Mouse (Mus musculus): ENCODE measurements at regions not wholly inside any gene's neighbourhood (a gene's known extent, or its start where the extent isn't known, plus 50 kb on each side); places are given as distances from the start of the nearest gene placed in this dataset.
A peak's percentile ranks its signal among the peaks of the same experiment; 100 is the strongest.

GRCm38 (mm10) chr16:9115548-9115947 is 285.6 kb downstream of the 1810013L24Rik start:
- DNase-seq = no peak

- DNase-seq = no peak
These were observed 291.7 kb downstream of the 1810013L24Rik start for GRCm38 (mm10) chr16:9121581-9121980.

GRCm38 (mm10) chr16:9132113-9132512 is 302.2 kb downstream of the 1810013L24Rik start:
- no peak for DNase-seq

- no peak for DNase-seq
These were observed 302.9 kb downstream of the 1810013L24Rik start for GRCm38 (mm10) chr16:9132778-9133177.

DNA sequence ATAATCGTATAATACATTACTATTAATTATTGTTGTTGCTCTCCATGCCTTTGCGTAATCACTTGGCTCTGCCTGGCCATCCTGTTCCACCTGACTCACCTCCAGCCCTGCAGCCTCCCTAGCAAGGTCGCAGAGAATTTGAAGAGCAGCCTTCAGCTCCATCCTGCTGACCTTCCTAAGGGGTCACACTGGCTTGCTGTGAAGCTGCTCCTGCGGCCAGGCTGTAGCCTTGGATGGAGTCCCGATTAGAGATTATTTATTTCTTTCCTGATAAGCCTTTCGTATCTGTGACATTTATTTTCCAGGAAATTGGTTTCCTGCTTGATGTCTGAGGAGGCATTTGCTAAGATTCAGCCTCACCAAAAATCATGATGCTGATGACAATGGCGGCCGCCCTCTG is 305.5 kb downstream of the 1810013L24Rik start:
- DNase-seq = no peak

GRCm38 (mm10) chr16:9138552-9139224 is 308.8 kb downstream of the 1810013L24Rik start:
- DNase-seq = peak; percentile 6

- DNase-seq = peak; percentile 60
These were observed 309.5 kb downstream of the 1810013L24Rik start for GRCm38 (mm10) chr16:9139405-9139804.

- peak; percentile 8 for DNase-seq
These were observed 319.6 kb downstream of the 1810013L24Rik start for GRCm38 (mm10) chr16:9149209-9150135.

GRCm38 (mm10) chr16:9151936-9152335 is 322.0 kb downstream of the 1810013L24Rik start:
- DNase-seq = no peak

DNA sequence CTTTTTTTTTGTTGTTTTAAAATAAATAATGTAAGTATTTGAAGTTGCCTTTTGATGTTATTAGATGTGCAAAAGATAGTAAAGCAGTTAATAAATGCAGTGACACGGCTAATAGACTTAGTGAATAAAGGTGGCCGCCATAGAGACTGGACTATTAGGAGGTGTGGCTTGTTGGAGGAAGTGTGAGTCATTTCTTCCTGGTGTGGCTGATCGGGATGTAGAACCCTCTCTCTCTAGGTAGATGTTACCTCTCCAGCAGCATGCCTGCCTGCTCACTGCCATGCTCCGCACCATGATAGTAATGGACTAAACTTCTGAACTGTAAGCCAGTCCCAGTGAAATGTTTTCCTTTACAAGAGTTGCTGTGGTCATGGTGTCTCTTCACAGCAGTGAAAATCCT is 323.6 kb downstream of the 1810013L24Rik start:
- DNase-seq = no peak

DNA sequence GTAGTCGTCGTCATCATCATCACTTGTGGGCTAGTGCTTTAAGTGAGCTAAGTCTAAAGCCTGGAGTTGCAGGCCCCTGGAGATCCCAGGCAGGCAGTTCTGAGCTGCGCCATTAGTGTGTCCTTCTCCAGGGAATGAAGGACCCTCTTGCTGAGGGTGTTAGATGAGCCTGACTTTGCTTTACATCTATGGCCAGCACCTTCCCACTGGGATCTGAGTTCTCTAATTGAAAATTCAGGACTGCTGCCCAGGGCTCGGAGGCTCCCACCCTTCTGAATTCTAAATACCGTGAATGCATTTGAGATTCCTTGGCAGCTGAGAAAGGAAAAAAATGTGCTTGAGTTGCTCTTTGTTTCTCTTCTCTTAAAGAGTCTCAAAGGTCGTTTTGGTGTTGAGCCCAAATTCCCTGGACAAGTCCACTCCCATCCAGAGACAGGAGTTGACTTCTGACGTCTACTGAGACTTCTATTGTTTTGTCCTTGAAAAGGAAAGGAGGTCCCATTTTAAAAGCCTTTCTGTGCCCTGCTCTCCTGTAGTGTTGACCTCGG is 335.9 kb downstream of the 1810013L24Rik start:
- DNase-seq = peak; percentile 12

GRCm38 (mm10) chr16:9176402-9176801 is 346.5 kb downstream of the 1810013L24Rik start:
- no peak for DNase-seq

GRCm38 (mm10) chr16:9195821-9196220 is 365.9 kb downstream of the 1810013L24Rik start:
- DNase-seq = no peak

DNA sequence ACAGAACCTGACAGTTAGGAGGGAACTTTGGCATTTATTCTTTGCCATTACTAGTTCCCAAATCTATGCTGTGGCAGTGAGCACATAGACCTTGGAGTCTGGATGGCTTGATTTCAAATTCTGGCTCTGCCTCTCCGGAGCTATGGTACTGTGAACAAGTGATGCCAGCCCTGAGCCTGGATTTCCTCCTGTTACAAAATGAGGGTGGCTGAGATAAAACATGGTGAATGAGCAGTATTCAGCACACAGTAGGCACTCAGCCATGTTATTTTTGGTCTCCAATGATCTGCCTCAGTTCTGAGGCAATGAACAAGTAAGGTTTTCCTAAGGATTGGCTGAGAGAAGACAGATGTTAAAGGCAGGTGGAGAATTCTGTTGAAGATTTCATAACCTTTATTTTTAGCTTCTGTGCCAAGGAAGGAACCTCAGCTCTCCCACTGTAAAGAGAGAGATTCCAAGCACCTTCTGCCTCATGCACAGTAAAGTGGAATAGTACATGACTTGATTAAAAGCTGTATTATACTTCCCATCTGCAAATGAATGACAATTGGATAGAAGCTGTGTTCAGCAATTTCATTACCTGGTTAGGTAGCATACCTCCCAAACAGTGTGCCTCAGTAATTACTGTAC is 369.1 kb downstream of the 1810013L24Rik start:
- no peak for DNase-seq

DNA sequence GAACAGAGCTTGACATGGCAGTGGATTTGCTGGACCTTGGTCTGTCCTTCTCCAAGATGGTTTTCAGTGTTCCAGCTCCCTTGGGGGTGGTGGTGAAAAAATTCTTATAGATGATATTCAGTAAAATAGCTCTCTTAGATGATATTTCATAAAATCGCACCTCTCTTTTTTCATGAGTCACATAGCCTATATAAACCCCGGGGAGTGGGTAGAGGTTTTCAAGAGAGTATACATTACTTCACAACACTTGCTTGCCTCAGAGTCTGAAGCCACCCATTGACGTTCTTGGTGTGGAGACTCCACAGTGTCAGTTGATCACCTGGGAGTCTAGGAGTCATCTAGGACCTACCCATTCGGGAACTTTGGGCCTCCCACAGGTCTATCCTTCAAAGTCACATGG is 378.7 kb downstream of the 1810013L24Rik start:
- DNase-seq = no peak

GRCm38 (mm10) chr16:9211485-9211884 is 381.6 kb downstream of the 1810013L24Rik start:
- DNase-seq = no peak

- no peak for DNase-seq
These were observed 385.2 kb downstream of the 1810013L24Rik start for GRCm38 (mm10) chr16:9215131-9215530.

DNA sequence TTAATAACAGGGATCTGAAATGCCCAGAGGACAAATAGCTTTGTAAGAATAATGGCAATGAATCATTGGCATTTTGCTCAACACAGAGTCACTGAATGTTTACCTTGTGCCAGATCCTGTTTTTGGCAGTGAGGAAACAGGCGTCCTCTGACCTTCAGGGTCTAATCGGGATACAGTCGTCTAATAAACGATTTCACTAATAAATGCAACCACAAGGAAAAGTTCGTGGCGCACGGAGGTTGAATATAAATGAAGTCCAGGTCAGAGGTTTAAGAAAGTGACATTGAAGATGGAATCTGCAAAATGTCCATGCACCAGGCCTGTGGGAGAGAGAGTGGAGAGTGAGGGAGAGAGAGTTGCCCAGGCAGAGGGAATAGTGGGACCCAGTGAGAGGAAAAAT is 387.5 kb downstream of the 1810013L24Rik start:
- DNase-seq = no peak

DNA sequence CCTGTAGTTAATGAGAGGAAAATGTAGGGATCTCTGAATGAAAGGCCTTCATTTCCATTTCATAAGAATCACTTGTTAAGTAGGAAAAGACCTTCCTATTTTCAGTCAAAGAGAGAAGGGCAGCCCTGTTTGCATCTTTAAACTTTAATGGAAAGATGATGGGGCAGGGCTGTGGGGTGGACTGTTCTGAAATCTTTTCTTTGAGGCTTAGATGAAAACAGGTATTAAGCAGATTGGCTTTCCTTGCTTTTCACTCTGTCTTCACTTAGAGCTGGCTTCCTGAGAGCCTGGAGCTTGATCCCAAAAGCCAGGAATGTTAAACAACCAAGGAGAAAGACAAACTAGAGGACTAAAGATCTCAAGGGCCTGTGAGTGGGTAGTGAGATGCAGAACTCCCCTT is 400.3 kb downstream of the 1810013L24Rik start:
- DNase-seq = no peak

DNA sequence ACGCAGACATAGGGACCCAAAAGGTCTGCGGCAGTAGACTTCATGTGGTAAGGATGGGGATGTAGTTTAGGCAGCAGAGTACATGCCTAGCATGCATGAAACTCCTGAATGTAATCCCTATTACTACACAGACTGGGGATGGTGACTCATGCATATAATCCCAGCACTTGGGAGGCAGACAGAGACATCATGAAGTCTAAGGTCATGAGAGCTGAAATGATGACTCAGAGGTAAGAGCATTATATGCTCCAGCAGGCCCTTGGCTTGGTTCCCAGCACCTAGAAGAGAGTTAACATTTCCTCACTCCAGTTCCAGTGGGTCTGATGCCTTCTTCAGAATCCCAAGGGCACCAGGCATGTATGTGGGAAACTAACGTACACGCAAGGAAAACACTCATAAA is 412.2 kb downstream of the 1810013L24Rik start:
- no peak for DNase-seq

- no peak for DNase-seq
These were observed 417.3 kb downstream of the 1810013L24Rik start for GRCm38 (mm10) chr16:9247198-9247597.

- DNase-seq = no peak
These were observed 423.2 kb downstream of the 1810013L24Rik start for GRCm38 (mm10) chr16:9253054-9253453.

GRCm38 (mm10) chr16:9255351-9255750 is 425.5 kb downstream of the 1810013L24Rik start:
- DNase-seq = no peak

All from lung, postnatal 10 days (tissue).